Mouse (Mus musculus): ENCODE data around the gene Dctn2. TPM values are rescaled to one million over a fixed set of nuclear protein-coding genes. Genes with fewer than 3 reads are reported as not detected.

Gene Dctn2
- polyA plus RNA-seq, 1 experiment from 2014 or later: 80.0 TPM

DNA sequence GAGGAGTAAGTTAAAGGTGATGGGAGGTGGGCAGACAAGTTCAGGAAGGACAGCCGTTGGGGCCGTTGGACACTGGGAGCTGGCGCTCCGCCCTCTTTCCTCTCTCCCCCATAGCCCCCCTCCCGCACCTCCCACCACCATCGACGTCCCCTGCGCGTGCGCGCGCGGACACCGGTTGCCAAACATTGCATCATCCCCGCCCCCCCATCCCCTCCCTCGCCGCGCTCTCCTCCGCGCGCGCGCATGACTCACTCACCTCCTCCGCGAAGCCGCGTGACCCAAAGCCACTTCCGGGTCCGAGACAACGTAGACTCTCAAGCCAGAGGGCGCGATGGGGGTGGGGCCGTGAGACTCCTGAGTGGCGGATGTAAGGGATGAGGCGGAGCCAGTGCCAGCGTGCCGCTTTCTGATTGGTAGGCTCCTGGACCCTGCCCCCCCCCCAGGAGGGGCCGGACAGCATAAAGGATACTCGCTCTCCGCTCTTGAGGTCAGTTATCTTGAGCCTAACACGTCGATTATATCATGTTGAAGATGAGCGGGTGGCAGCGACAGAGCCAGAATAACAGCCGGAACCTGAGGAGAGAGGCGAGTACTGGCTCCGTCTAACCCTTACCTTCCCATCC is 24.2 kb downstream of the Dctn2 start:
- peaks cover 52% of the 10 kb centered on the region for H3K36me3 ChIP-seq
- peak overlapping the region; percentile 100 for H3K27ac ChIP-seq
- WGBS (ENCODE audit: insufficient replicate concordance): under 1% methylated on average over 43 of the region's 47 CpGs
- DNase-seq: peak; percentile 100
- H3K4me3 ChIP-seq (replicated peaks): peak overlapping the region; percentile 78
- H3K9me3 ChIP-seq (replicated peaks): no peaks in the 10 kb centered on the region
- no peaks in the 10 kb centered on the region for H3K27me3 ChIP-seq
- H3K4me1 ChIP-seq (replicated peaks): peaks cover 79% of the 10 kb centered on the region
- peak overlapping the region; percentile 96 for H3K9ac ChIP-seq
- peak; percentile 80 for ATAC-seq (ENCODE audit: low read depth)
- H3K4me2 ChIP-seq: peak overlapping the region; percentile 88

DNA sequence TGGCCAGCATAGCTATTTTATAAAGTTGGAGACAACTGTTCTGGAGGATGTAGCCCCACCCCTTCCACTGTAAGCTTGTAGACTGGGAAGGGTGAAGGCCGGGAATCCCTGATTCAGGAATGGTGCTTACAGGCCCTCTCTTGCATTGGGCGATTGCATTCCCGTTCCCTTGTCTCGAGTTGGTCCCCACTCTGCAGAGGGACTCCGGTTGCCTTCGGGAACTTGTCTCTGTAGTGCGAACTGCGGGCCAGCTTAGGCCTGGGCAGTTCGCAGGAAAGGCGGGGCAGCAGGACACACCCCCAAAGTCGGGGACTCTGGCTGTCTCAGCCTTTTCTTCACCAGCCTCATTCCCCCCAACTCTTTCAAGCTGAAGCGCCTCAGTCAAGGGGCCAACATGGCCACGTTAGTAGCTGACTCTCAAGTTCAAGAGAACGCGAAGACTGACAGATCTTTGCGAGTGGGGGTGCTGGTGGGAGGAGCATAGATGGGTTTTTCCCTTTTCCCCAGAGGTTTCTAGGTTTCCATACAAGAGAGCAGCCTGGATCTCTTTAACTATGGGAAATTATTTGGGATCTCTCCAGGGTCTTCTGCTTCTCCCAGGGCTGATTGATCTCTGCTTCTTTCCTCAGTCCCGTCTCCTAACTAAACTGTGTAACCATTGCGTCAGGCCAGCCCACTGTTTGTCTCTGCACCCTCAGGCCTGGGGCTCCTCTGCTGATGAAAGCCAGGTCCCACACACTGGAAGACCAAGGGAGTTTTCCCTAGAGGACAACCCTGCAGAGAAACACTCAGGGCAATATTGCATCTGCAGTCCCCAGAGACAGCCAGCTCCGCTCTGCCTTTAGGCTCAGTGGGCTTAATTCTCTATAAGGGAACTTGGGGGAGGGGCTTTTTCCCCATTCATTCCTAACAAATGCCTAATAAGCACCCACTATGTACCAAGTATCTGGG is 25.0 kb downstream of the Dctn2 start:
- DNase-seq (peak; percentile 74), ATAC-seq (ENCODE audit: low read depth) (peak; percentile 35)
- Histone ChIP-seq H3K36me3 (peaks cover 52% of the 10 kb centered on the region), H3K27ac (peak overlapping the region; percentile 100), H3K9me3 (replicated peaks) (no peaks in the 10 kb centered on the region), H3K4me2 (peak overlapping the region; percentile 88), H3K4me3 (replicated peaks) (peak overlapping the region; percentile 78), H3K9ac (peak overlapping the region; percentile 84), H3K27me3 (no peaks in the 10 kb centered on the region), H3K4me1 (replicated peaks) (peaks cover 71% of the 10 kb centered on the region)
- WGBS (ENCODE audit: insufficient replicate concordance): 2% methylated on average over 19 of the region's 19 CpGs

DNA sequence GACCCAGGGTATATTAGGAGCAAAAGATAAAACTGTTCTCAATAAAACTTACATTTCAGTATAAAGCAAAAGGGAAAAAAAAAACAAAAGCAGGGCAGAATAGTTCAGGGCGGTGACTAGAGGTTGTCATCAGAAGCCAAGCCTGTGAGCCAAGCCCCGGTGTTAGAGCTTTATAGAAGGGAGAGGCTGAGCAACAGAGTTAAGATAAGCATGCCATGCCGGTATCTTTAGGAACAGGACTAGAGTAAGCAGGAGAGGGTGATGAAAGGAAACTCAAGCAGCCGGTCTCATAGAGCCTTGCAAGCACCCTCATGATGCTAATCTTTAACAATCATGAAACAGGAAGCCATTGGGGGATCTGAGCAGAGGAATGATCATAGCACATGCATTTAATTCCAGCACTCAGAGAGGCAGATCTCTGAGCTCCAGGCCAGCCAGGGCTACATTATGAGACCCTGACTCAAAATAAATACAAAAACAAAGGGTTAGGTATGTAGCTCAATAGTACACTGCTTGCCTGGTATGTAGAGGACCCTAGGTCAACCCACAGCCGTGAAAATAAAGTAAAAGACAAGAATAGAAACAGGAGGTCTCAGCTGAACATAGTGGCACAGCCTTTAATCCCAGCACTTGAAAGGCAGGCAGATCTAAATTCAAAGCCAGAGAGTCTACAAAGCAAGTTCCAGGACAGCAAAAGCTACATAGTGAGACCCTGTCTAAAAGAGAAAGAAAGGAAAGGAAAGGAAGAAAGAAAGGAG is 25.9 kb downstream of the Dctn2 start:
- no peaks in the 10 kb centered on the region for H3K9me3 ChIP-seq (replicated peaks)
- peak overlapping the region; percentile 84 for H3K9ac ChIP-seq
- H3K27ac ChIP-seq: peak overlapping the region; percentile 100
- peak overlapping the region; percentile 88 for H3K4me2 ChIP-seq
- ATAC-seq (ENCODE audit: low read depth): peak; percentile 63
- peaks cover 63% of the 10 kb centered on the region for H3K4me1 ChIP-seq (replicated peaks)
- no peaks in the 10 kb centered on the region for H3K27me3 ChIP-seq
- H3K4me3 ChIP-seq (replicated peaks): peak overlapping the region; percentile 78
- peak; percentile 75 for DNase-seq
- WGBS (ENCODE audit: insufficient replicate concordance): 7% methylated on average over 5 of the region's 5 CpGs
- peaks cover 52% of the 10 kb centered on the region for H3K36me3 ChIP-seq

DNA sequence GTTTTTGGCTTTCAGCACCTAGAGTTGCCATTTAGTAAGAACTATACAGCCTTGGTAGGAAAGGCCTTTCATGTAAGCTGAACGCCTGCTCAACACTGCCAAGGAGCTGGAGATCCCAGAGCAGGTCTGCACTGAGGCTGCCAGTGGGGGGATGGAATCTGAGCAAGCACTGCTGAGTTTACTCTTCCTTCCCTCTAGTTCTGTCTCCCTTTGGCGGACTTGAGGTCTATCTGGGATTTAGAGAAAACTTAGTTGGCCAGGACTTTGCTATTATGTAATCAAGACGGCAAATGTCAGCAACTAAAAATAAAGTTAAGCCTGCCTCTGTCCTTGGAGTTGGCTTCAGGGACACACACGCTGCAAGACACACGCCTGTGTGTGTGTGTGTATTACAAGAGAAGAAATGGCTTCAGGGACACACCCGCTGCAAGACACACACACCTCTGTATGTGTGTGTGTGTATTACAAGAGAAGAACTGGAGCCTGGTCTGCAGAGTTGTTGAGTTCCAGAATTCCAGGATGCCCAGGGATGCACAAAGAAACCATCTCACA is 26.9 kb downstream of the Dctn2 start:
- peak overlapping the region; percentile 84 for H3K9ac ChIP-seq
- H3K36me3 ChIP-seq: peaks cover 57% of the 10 kb centered on the region
- no peaks in the 10 kb centered on the region for H3K9me3 ChIP-seq (replicated peaks)
- peak overlapping the region; percentile 78 for H3K4me3 ChIP-seq (replicated peaks)
- H3K27me3 ChIP-seq: no peaks in the 10 kb centered on the region
- DNase-seq (no peak), ATAC-seq (ENCODE audit: low read depth) (no peak)
- peak overlapping the region; percentile 88 for H3K4me2 ChIP-seq
- peak overlapping the region; percentile 100 for H3K27ac ChIP-seq
- WGBS (ENCODE audit: insufficient replicate concordance): 73% methylated on average over 6 of the region's 6 CpGs
- peaks cover 53% of the 10 kb centered on the region for H3K4me1 ChIP-seq (replicated peaks)

DNA sequence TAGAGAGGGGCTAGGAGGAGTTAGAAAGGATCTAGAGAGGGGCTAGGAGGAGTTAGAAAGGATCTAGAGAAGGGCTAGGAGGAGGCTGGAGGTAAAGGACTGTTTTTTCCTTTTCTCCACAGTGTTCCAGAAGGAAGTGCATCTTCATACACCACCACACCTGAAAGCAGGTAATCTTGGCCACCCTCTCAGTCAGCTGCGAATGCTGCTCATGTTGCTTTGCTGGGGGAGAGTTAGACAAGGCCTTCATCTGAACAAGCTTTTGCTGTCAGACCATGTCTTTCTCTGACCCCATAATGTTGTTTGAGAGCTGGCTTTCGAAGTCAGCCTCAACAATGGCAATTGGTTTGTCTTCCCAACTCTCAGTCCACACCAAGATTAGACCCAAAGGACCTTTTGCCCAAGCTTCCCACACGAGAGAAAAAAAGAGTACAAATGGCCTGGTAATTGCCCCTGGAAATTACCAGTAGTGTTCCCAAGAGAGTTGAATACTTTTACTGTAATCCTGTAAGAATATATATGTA is 27.5 kb downstream of the Dctn2 start:
- peak overlapping the region; percentile 88 for H3K4me2 ChIP-seq
- no peaks in the 10 kb centered on the region for H3K9me3 ChIP-seq (replicated peaks)
- H3K36me3 ChIP-seq: peaks cover 62% of the 10 kb centered on the region
- DNase-seq (no peak), ATAC-seq (ENCODE audit: low read depth) (no peak)
- H3K4me3 ChIP-seq (replicated peaks): peak overlapping the region; percentile 78; the same call in 1 of the 2 replicates
- WGBS (ENCODE audit: insufficient replicate concordance): 90% methylated on average over 3 of the region's 3 CpGs
- H3K27me3 ChIP-seq: no peaks in the 10 kb centered on the region
- peaks cover 51% of the 10 kb centered on the region for H3K4me1 ChIP-seq (replicated peaks)
- peak overlapping the region; percentile 100 for H3K27ac ChIP-seq
- peak overlapping the region; percentile 84 for H3K9ac ChIP-seq

DNA sequence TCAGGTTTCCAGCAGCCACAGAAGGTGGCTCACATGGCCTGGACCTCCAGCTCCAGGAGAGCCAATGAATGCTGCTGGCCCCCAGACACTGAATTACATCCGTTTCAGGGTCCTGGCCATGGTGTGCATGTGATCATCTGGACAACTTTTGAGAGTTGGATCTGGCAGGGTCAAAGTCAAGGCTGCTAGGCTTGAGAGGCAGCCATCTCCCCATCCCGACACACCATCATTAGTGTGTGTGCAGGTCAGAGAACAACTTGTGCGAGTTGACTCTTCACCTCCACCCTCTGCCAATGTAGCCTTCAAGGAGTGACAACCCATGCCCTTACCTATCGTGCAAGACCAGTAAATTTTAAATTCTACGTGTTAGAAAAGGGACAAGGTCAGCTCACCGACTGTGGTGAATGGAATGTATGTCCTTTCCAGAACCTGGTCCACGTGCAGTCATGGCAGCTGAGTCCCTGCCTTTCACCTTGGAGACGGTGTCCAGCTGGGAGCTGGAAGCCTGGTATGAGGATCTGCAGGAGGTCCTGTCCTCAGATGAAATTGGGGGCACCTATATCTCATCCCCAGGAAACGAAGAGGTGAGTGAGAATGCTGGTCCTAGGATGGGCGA is 28.8 kb downstream of the Dctn2 start:
- Histone ChIP-seq H3K27ac (peak overlapping the region; percentile 100), H3K4me2 (no peak overlapping the region), H3K36me3 (peaks cover 76% of the 10 kb centered on the region), H3K9ac (no peak overlapping the region), H3K9me3 (replicated peaks) (no peaks in the 10 kb centered on the region), H3K27me3 (no peaks in the 10 kb centered on the region), H3K4me1 (replicated peaks) (peaks cover 42% of the 10 kb centered on the region), H3K4me3 (replicated peaks) (no peak overlapping the region; the same call in 1 of the 2 replicates)
- no peak for DNase-seq
- WGBS (ENCODE audit: insufficient replicate concordance): 87% methylated on average over 10 of the region's 10 CpGs
- ATAC-seq (ENCODE audit: low read depth): no peak

DNA sequence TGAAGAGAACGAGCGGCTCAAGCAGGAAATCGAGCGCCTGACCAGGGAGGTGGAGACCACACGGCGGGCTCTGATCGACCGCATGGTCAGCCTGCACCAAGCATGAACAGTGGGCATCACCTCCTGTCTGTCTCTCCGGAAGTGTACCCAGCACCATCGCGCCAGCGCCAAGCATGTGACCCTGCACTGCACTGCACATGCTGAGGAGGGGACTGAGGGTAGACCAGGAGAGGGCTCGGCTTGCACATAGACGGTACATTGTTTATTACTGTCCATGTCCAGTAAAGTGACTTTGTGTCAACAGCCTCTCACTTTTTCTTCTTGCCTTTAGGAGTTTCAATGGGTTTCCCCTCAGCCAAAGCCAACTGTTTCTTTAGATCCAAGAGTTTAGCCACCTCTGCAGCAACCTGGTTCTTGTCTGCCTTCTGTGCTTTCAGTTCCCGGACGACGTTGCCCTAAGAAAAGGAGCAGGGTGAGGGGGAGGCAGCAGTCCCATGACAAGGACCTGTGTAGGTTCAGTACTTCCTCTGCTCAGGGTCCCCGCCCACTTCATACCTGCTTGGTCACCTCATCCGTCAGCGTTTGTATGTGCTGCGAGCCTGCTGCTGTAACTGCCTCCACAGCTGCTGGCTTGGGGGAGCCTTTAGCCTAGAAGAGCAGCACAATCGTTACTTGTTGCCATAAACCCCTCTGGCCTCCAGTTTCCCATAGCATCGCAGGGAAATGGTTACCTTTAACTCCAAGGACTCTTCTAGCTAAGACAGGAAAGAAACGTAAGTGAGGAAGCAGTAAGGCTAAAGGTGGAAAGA is 30.0 kb downstream of the Dctn2 start:
- no peak for ATAC-seq (ENCODE audit: low read depth)
- H3K4me3 ChIP-seq (replicated peaks): no peak overlapping the region
- no peak overlapping the region for H3K4me2 ChIP-seq
- no peaks in the 10 kb centered on the region for H3K9me3 ChIP-seq (replicated peaks)
- H3K9ac ChIP-seq: no peak overlapping the region
- no peak for DNase-seq
- no peak overlapping the region for H3K27ac ChIP-seq
- 85% methylated on average over 24 of the region's 24 CpGs for WGBS (ENCODE audit: insufficient replicate concordance)
- peaks cover 88% of the 10 kb centered on the region for H3K36me3 ChIP-seq
- H3K27me3 ChIP-seq: no peaks in the 10 kb centered on the region
- H3K4me1 ChIP-seq (replicated peaks): peaks cover 40% of the 10 kb centered on the region

DNA sequence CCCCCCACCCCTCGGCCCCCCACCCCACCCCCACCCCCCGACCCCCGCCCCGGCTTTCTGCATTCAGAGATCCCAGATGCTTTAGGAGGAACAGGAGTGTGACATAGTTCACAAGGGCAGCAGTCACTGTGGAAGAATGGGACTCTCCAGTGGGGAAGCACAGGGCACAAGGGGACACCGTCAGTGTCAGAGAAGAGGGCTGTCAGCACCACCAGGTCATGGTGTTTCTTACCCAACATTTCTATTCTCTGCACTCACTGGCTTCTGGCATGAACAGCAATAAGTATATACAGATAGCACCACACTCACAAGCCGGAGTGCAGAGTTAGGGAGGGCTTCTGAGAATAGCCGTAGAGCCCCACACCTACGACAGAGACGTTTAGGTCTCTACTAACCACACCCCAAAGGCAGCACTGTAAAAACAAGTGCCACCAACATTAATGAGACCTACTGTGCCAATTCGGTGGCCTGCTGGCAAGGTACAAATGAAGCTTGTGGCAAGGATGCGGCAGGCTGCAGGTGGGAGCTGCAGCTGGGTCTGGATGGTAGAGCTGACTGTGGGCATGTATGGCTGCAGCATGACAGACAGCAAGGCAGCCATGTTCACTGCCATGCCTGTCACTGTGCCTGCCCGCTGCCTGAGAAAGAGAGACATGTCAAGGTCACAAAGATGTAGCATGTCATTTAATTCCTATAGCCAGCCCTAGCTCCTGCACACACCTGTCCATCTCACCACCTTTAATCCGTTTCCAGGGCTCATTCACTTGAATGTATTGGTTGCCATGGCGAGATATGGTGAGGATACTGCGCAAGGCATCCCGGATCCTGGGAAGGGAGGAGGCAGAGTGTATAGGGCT is 31.1 kb downstream of the Dctn2 start:
- Histone ChIP-seq H3K4me1 (replicated peaks) (peaks cover 32% of the 10 kb centered on the region), H3K36me3 (peaks cover 98% of the 10 kb centered on the region), H3K27ac (0 out of 2 replicates have a peak overlapping the region, but pooled peaks have one; percentile 13), H3K27me3 (no peaks in the 10 kb centered on the region), H3K4me2 (no peak overlapping the region), H3K9me3 (replicated peaks) (no peaks in the 10 kb centered on the region), H3K4me3 (replicated peaks) (no peak overlapping the region), H3K9ac (no peak overlapping the region)
- DNase-seq (no peak), ATAC-seq (ENCODE audit: low read depth) (no peak)
- 83% methylated on average over 16 of the region's 16 CpGs for WGBS (ENCODE audit: insufficient replicate concordance)

DNA sequence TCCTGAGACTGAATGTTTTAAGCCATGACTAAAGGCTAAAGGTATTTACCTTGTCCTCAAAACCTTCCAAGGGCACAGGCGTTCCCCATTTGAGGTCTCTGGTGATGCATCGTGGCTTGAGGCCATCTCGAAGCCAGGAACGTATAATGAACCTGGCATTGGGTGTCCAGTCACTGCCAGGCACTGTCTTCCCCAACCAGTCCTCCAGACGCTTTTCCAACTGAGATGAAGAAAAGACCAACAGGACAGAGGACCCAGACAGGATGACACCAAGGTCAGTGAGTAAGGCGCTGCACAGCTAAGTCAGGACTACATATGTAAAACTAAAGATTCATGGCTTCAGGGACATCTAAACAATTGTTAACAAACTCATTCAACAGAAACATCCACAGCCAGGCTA is 34.2 kb downstream of the Dctn2 start:
- ATAC-seq (ENCODE audit: low read depth) (no peak), DNase-seq (no peak)
- Histone ChIP-seq H3K36me3 (peaks cover 99% of the 10 kb centered on the region), H3K27me3 (no peaks in the 10 kb centered on the region), H3K4me3 (replicated peaks) (no peak overlapping the region), H3K27ac (no peak overlapping the region), H3K9ac (no peak overlapping the region), H3K9me3 (replicated peaks) (no peaks in the 10 kb centered on the region), H3K4me2 (no peak overlapping the region), H3K4me1 (replicated peaks) (peaks cover under 1% of the 10 kb centered on the region; the same call in 1 of the 2 replicates)
- WGBS (ENCODE audit: insufficient replicate concordance): 86% methylated on average over 6 of the region's 6 CpGs
